Mouse (Mus musculus) retina, adult 2 months (tissue): ENCODE measurements around the gene Phrf1.
"Not testable (repeated sequence)": the region's sequence is repeated elsewhere in the genome, so short reads cannot be mapped to it uniquely, and the experiment has no call there.

Experiments
- DNase-seq: peaks from one replicate; pipeline ENCODE4 v3.0.0-alpha.2; 2012; ENCODE audit warnings: low read depth, low spot score

The Phrf1 gene

DNA sequence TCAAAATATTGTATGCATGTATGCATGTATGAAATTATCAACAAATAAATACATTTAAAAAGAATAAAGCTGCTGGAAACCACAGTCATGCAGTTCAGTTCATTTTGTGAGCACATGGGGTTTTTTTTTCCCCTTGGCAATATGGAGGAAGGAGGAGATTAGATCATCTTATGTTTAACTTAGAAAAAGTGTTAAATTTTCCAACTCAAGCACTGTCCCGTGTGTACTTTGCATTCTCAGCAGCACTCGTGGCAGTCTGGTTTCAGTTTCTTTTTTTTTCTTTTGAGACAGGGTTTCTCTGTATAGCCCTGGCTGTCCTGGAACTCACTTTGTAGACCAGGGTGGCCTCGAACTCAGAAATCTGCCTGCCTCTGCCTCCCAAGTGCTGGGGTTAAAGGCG lies 21.9 kb downstream of the Phrf1 start:
- not testable (repeated sequence) for DNase-seq

DNA sequence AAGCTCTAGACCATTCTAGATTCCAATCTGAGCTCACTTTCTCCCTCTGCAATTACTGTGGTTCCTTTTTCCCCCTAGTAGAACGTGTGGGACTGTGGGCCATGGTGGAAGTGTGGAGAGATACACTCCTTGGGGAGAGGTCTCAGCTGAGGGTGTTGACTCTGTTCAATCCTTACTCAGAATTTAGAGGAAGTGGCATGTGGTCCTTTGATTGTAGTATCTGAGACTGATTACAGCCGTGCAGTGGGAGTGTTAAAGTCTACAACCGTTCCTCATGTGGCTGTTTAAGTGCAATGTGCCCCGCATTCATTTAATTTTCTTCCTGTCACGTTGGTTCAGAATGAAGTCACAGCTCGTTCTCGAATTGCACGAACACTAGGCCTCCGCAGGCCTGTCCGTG lies 27.6 kb downstream of the Phrf1 start:
- no peak for DNase-seq

DNA sequence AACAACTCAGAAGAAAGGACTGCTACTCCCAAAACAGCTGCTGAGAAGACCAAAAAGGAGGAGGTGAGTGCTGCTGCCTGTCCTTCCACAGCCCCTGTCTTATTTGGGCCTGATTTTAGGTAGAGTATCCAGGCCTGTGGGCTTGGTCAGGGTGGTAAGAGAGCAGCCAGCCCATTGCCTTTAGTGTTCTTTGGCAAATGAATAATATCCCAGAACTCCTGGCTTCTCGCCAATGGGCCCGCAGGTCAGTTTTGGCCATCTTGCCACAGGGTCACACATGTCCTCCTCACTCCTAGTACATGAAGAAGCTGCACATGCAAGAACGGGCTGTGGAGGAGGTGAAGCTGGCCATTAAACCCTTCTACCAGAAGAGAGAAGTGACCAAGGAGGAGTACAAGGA lies 32.9 kb downstream of the Phrf1 start:
- DNase-seq, result no peak

DNA sequence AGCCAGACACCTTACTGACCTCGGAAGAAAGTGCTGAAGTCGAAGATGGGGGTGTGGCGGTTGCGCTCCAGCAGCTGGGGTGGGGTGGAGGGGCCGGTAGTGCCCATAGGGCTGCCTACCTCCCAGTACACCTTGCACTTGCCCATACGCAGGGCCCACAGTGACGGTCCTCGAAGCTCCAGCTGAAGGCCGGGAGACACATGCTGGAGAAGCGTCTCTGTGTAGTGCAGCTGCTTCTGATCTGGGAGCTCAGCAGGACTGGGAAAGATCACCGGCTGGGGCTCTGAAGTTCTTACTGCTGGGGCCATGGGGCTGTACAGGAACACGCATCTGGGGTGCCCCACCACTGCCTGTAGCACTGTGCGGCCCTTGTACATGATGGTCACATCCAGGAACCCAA lies 35.1 kb downstream of the Phrf1 start:
- DNase-seq, result no peak

DNA sequence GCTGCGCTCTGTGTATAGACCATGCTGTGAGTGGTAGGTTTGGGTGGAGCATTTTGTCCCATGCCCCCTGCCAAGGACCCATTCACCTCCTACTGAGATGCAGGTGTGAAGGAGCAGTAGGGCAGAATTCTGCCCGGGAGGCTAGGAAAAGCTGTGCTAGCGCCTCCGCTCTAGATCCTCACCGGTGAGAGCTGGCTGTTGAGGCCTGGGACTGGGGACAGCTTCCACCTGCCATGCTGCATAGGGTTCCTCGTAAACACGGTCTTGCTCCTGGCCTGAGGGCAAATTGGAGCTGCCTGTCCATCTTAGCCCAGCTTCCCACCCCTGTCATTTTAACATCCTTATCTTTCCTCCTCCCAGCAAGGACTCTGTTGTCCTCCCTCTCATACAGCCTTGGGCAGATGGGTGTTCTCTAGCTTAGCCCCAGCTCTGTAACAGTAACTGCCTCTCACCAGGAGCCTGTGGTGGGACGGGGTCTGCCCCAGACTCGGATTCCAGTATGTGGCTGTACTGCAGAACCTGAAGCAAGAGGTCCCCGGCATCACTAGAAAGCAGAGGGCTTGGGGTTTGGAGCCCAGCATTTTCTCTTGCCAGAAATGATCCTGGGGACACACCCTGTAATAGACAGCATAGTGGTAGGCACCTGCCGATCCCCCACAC lies 35.6 kb downstream of the Phrf1 start:
- no peak for DNase-seq

DNA sequence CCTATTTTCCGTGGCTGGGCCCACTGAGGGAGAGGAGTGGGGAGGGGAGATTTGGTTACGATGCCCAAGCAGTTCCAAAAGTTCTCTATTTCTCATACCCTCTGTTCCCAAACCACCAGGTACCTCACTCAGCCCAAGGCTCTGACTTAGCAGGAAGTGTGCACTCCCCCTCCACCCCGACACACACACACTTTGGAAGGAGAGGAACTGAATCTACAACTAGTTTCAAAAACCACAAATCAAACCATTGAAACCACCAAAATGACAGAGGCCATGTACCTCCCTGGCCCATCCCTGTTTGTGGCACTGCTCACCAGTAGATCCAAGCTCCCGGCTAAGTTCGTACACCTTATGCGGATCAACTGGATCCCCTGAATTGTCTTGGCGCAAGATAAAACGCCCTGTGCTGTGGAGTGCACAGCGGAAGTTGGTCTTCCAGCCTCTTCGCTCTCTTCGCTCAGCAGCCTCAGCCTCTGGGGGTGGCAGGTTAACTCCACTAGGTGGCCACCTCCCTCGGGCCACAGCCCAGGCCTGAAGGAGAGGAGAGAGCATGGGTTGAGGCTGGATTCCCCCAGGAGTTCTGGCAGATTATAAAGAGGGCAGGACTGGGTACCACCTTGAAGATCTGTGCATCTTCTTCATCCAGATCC lies 36.3 kb downstream of the Phrf1 start:
- DNase-seq, result no peak

DNA sequence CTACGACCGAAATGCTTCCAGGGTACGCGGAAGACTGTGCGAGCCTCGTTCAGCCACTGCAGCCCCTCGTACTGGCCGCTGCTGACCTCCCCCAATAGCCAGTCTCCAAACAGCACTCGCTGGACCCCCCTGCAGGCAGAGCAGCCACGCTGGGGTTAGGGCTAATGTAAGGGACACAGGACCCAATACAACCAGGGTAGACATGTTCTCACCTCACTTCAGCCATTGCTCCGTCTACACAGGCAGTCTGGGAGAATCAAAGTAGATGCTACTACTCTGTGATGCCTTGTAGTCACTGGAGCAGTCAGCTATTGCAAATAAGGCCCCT lies 36.8 kb downstream of the Phrf1 start:
- no peak for DNase-seq

DNA sequence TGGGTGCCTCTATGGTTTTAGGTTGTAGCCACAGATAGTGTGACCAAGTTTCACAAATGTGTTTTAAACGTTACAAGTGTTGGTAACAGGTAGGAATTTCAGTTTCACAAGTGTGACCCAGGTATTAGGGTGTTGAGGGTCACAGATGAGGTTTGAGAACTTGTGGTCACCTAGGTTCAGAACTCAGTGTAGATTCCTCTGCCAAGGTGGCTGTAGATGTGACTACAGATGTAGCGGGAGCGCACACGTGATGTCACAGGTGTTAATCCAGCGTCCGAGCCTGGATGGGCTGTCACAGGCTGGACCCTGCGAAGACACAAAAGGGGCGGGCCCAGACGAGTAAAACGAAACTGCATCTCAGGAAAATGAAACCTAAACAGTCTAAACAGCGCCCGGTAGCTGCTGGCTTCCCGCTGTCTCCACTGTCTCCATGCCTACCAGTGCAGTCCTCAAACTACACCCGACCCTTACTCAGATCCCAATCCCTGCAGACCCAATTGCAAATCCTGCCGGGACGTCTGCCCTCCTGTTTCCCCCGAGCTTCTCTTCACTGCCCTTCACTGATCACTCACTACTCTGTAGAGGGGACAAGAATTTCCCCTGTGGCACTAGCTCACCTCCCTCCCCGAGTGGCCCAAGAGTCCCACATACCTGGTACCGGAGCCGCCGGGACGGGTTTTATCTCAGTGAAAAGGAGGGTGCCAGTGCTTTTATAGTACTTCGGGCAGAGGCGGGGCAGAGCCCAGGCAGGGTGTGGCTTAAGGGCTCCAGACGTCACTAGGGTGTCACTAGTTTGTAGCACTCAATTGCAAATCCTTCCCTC lies 37.4 kb downstream of the Phrf1 start, which contains the start of gene Irf7:
Gene Irf7 (minus strand): TSS at position 743 of the 823 bp plus-strand sequence.
- peak; percentile 53 for DNase-seq

DNA sequence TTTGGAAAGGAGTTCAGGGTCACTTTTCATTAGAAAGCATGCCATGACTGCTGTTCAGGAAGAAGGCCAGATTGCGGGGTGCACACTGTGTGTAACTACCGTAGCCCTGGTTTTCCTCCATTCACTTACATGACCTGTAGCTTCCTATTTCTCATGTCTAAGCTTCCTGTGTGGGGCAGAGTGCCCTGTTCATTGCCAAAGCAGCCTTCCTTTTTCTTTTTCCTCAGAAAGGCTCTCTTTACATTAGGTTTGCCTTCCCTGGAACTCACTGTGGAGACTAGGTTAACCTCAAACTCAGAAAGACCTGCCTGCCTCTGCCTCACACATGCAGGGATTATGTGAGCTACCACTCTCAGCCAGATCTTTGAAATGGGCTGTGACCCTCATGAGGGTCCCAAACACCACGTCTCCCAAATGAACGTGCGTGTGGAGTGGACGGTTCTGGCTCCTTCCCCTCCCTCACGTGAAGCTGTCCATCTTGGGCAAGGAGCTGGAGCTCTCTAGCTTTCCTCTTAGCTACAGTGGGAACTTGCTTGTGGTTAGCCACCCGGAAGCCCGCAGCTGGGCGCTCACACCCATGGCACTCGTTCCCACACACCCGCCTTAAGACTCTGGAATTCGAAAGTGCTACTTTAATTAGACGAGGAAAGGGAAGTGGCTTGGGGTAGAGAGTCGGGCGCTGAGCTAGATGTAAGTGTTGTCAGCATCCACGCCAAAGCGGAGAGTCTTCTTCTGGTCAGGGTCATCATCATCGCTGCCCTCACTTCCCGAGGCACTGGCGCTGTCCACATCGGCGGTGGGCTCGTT lies 40.1 kb downstream of the Phrf1 start:
- no peak for DNase-seq

DNA sequence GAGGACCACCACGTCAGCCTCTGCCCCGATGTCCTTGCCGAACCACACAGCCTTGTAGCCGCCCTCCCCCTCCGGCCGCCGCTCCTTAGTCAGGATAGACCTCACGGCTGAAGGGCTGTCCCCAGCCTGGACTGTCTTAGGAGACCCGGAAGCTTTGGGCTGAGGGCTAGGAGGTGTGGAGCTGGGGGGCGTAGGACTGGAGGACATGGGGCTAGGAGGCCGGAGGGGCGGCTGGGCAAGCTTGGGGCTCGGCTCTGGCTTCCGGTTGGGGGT lies 40.6 kb downstream of the Phrf1 start:
- DNase-seq, result no peak

DNA sequence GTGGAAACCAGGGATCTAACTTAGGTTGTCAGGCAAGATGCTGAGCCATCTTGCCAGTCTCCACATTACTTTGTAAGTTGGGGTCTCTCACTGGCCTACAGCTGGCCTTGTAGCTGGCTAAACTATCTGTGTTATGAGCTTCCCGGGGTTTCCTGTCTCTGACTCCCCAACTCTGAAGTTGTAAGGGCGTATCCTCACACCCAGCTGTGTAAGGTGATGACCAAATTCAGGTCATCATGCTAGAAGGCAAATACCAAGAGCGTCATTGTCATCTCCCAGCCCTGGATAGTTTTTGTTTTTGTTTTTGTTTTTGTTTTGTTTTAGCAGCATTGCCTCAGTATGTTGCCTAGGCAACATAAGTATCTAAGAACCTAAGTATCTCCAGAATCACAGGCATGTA lies 42.0 kb downstream of the Phrf1 start:
- DNase-seq, result no peak

DNA sequence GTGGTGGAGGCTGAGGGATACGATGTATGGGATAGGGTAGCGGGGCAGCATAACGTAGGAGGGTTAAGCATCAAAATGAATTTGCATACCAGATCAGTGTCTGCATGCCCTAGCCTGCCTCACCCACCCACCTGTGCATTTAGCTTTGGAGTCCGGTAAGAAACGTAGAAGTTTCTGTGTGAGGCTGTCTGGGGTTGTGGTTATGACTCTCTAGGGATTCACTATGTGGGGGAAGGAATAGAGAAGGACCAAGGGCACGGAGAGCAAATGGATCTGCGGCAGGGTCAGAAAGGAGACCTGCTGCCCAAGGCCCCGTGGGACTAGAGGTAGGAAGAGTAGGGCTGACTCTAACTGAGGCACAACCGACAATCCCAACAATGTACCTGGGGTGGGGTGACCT lies 46.8 kb downstream of the Phrf1 start:
- DNase-seq, result no peak

DNA sequence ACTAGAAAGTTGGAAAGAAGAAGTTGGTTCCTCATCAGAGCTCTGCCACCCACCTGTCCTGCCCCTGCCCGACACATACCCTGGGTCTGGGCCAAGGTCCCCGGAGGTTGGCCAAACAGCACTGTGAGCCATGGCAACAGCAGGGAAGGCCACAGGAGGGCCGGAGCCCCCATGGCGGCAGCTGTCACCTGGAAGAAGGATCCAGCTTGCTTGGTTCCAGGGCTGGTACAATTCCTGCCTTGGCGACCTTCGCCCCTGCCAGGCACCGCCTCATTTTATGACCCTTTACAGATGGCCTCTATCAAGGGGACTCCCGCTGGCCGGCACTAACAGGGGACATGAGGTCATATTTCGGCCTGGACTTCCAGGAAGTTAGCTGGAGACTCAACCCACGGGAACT lies 48.0 kb downstream of the Phrf1 start, which contains the start of gene Cdhr5:
Gene Cdhr5 (minus strand): TSS at position 241 of the 400 bp plus-strand sequence.
- no peak for DNase-seq

DNA sequence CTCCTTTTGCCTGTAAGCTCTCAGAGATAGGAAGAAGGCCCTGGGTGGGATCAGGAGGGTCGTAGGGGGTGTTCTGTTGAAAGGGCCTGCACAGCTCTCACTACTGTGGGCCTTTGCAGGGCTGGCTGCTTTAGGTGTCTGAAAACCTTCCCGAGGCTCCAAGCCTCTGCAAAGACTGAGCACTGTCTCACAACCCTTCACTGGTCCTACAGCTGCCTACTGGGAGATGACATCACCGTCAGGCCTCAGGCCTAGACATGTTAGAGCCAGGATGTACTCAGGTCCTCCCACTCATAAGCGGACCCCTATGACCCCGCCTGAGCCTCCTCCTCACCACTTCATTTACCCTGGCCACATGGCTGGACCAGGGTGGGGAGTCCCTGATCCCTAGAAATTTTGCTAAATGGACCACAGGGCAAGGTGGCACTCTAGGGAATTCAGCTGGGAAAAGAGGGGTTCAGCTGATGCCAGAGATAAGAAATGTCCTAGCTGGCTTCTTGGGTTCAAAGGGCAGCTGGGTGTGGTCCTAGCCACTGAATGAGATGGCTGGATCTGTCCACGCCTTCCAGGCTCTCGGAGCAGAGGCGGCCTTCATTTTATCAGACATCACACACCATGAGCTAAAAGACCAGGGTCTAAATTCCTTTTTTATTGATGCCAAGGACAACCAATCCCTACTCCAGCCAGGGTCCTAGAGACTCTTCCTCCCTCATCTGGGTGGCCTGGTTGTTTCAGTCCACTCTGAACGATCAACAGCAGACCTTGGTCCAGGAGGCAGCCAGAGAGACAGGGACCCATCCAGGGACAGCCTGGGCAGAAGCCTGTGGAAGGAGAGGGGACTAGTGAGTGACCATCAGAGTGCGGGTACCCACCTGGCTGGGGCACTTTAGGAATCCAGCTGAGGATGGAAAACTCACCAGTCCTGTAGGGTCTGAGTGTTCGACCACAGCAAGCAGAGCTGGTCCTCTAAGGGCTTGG lies 49.4 kb downstream of the Phrf1 start:
- DNase-seq, result no peak

DNA sequence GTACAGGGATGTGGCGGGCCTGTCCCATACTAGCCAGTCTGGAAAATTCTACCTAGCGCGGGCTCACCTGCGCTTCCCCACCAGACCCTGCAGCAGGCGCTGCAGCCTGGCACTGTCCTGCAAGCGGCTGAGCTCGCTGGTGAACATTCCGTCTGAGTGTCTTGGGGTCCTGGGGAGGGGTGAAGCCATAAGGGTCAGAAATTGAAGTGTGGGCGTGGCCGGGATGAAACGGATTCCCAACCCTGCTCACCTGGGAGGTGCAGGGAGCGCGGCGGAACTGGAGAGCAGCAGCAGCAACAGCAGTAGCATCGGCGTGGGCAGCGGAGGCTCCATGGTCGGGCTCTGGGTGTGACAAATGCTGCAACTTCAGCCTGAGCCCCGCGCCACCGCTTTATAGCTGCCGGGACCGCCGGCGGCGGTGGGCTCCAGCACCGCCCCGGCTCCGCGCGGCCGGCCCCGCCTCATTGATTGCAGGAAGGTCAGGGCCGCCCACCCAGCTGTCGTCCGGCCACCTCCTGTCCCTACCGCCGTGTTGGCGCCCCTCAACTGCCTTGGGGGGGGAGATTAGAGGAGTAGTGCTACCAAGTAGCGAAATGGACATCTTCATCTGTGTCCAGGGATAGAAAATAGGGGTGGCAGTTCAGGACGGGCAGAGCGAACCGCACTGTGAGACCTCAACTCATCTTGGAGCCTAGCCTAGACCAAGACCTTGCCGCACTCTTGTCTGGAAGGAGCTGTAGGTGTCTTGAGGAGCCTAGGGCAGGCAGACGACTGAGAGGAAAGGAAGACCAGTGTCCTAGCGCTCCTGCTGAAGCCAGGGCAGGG lies 50.4 kb downstream of the Phrf1 start, which contains the start of gene Sct:
Gene Sct (minus strand): TSS at position 368 of the 825 bp plus-strand sequence.
- no peak for DNase-seq

DNA sequence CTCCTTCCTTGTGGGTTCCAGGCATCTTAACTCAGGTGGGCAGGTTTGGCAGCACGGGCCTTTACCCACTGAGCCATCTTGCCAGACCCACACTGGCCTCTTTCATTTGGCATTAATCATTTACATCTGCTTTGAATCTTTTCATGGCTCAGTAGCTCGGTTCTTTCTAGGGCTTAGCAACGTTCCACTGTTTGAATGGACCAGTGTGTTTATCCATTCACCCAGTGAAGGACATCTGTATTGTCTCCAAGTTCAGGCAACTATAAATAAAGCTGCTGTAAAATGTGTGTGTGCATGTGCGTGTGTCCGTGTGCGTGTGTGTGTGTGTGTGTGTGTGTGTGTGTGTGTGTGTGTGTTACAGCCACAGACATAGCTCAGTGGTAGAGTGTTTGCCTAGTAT lies 52.9 kb downstream of the Phrf1 start:
- DNase-seq, result no peak

DNA sequence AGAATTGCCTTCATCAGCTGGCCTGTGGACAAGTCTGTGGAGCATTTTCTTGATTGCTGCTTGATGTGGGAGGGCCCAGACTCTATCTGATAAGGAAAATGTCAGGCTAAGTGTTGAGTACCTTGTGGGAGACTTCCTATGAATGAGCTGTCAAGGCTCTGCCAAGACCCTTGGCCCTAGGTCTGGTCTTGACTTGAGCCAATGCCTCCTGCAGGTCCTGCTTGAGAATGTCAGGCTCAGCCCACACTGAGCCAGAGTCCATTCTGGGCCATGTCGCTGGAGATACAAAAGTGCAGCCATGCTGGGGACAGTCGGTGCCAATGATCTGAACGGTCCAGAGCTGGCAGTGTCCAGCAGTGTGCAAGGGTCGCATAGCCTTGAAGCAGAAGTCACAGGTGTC lies 54.2 kb downstream of the Phrf1 start:
- DNase-seq, result no peak

DNA sequence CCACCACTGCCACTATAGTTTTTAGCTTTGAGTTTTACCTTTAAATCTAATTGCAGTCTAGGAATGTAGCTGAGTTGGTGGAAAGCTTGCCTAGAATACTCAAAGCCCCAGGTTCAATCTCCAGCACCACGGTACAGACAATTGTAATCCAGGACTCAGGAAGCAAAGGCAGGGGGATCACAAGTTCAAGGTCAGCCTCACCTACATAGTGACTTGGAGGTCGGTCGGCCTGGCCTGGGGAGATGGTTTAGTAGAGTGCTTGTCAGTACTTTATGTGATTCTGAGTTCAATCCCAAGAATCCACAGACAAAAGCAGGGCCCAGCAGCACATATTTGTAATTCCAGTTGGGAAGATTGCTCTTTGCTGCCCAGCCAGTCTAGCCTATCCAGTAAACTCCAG lies 59.5 kb downstream of the Phrf1 start:
- no peak for DNase-seq

DNA sequence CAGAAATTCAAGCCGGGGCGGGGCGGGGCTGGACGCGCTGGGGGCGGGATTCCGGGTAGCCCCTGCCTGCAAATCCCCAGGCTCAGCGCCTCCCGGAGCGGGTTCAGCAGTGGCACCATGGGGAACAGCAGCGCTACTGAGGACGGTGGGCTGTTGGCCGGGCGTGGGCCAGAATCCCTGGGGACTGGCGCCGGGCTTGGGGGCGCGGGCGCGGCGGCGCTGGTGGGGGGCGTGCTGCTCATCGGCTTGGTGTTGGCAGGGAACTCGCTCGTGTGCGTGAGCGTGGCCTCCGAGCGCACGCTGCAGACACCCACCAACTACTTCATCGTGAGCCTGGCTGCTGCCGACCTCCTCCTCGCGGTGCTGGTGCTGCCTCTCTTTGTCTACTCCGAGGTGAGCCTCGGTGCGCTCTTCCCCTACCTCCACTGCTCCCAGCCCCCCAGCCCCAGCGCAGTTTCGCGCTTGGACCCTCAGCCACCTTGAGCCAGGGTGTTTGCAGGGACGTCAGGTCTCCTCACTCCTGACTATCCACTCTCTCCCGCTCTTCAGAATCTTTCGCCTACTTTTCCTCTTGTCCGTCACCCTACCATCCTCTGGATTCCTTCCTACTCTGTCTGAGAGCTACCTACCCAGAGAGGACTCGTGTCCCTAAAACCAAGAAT lies 63.5 kb downstream of the Phrf1 start, which contains the start of gene Drd4:
Gene Drd4 (plus strand): TSS at position 86 of the 662 bp plus-strand sequence.
- peak; percentile 50 for DNase-seq
